Mouse (Mus musculus): Measurements from ENCODE around the gene Rbm8a2. TPM values are rescaled to one million over a fixed set of nuclear protein-coding genes. Genes with fewer than 3 reads are reported as not detected.

The Rbm8a2 gene
- polyA plus RNA-seq (2012; rRNA removed) = 0.15 and 0.20 TPM in 2 replicates

DNA sequence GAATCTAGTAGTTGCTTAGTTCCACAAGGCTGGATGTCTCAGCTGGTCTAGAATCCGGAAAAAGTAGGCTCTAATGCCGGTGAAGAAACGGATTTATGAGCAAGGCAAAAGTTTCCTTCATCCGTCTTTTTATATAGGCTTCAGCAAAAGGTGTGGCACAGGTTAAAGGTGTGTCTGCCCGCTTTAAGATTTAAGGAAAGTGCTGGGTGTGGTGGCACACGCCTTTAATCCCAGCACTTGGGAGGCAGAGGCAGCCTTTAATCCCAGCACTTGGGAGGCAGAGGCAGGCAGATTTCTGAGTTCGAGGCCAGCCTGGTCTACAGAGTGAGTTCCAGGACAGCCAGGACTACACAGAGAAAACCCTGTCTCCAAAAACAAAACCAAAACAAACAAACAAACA is at the start of gene Rbm8a2:
Gene Rbm8a2 (minus strand): TSS at position 101 of the 400 bp plus-strand sequence.

Other genes starting within 250 kb of the Rbm8a2 start
- 10.0 and 12.2 TPM in 2 replicates for gene Exo1, start 98.5 kb downstream of the Rbm8a2 start, polyA plus RNA-seq (2012; rRNA removed)
- gene Gm38100, start 58.8 kb downstream of the Rbm8a2 start, polyA plus RNA-seq (2012; rRNA removed) = 0.02 TPM in 1 of 2 replicates, not detected in the other

Data from liver, embryonic 14 days (tissue).